Comparison of ENCODE assay signal across 27 mouse cellular contexts in the genomic region with DNA sequence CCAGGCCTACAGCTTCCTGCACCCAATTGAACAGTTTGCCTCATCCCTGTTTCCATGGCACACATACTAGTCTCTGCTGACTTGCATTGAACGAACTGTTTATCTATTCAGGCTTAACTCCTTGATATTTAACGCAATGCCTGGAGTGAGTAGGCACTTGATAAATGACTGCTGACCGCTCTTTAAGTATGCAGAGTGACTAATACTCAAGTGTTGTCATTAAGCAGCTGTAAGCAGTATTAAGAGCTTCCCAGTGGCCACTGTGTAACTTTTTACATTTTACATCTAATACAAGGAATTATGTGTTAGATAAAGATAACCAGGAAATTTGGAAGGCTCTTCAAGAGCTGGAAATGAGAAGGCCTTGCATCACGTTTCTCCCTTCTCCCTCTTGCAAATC. TPM values are rescaled to one million over a fixed set of nuclear protein-coding genes. Genes with fewer than 3 reads are reported as not detected.
DNase-seq lines count a peak whose midpoint lies in the region; ATAC-seq and TF ChIP-seq lines count a peak whose summit lies in the region.
"Had no signal": no experiment of that assay in that cellular context is flagged by ENCODE, and none has a peak within 500 bp of the region (broad histone marks: within the 10 kb centered on the region; RNA-seq: fewer than 3 reads in every experiment).

No protein-coding gene starts in this region.

- H3K4me1 ChIP-seq in lung, embryonic 16.5 days (replicated peaks; ENCODE audit: control insufficient read depth, insufficient read depth, low read length): peaks cover 12% of the 10 kb centered on the region; the same call in 1 of the 2 replicates

- WGBS in lung, embryonic 16.5 days: 13% methylated on average over 4 of the region's 4 CpGs

- no peaks in the 10 kb centered on the region for H3K36me3 ChIP-seq in lung, embryonic 16.5 days (ENCODE audit: control insufficient read depth, insufficient read depth, low read length)
- H3K36me3 ChIP-seq: forebrain, embryonic 10.5 days; G1E; heart, embryonic 12.5 days; heart, embryonic 15.5 days had no signal

- peak overlapping the region; percentile 23; the same call in 1 of the 2 replicates for H3K9ac ChIP-seq in lung, embryonic 16.5 days (ENCODE audit: low read length)
- H3K9ac ChIP-seq: forebrain, embryonic 13.5 days; heart, embryonic 12.5 days; heart, embryonic 15.5 days; hindbrain, embryonic 14.5 days had no signal

- H3K27me3 ChIP-seq in lung, embryonic 16.5 days (ENCODE audit: control insufficient read depth, insufficient read depth, low read depth, low read length): no peaks in the 10 kb centered on the region
- H3K27me3 ChIP-seq: CH12.LX; forebrain, embryonic 13.5 days; heart, embryonic 12.5 days; heart, embryonic 15.5 days had no signal

- H3K4me3 ChIP-seq in layer of hippocampus, adult 2 months: no peak overlapping the region
- H3K4me3 ChIP-seq in lung, embryonic 16.5 days (ENCODE audit: low read length): no peak overlapping the region
- H3K4me3 ChIP-seq: forebrain, embryonic 10.5 days; forebrain, embryonic 13.5 days; heart, embryonic 12.5 days; heart, embryonic 15.5 days had no signal

- no peak for TF ChIP-seq CTCF in layer of hippocampus, adult 2 months (conservative IDR thresholded peaks at IDR 0.05)

- H3K27ac ChIP-seq in layer of hippocampus, adult 2 months: peak overlapping the region; percentile 46; the same call in 1 of the 2 replicates
- 0 out of 2 replicates have a peak overlapping the region, but pooled peaks have one; percentile 9 for H3K27ac ChIP-seq in lung, embryonic 16.5 days (ENCODE audit: low read length)
- H3K27ac ChIP-seq: forebrain, embryonic 10.5 days; forebrain, embryonic 13.5 days; heart, embryonic 15.5 days; hindbrain, embryonic 14.5 days; hindbrain, postnatal 0 days had no signal

- ATAC-seq in lung, embryonic 16.5 days (ENCODE audit: low read depth): no peak
- ATAC-seq: forebrain, embryonic 13.5 days; forebrain, embryonic 16.5 days; hindbrain, postnatal 0 days; inflammation-experienced regulatory T-cells, adult 6 months had no signal

- DNase-seq in layer of hippocampus, adult 2 months (ENCODE audit: low spot score in 2 of 2): no peak
- no peak for DNase-seq in layer of hippocampus, postnatal 36 days
- no peak for DNase-seq in lung, postnatal 10 days
- DNase-seq in lung, postnatal 36 days: peak; percentile 44
- no peak for DNase-seq in c-Kit-positive CD71-positive TER-119-positive erythroid progenitor cells, embryonic 14.5 days (ENCODE audit: low spot score)
- DNase-seq: adrenal gland, adult 2 months; adrenal gland, postnatal 14 days; B cell, adult 2 months; cerebellum, adult 11-12 months; cerebellum, adult 8-10 months; cerebellum, postnatal 10 days; gastrocnemius, postnatal 10 days; gastrocnemius, postnatal 36 days; heart, postnatal 14 days; heart, postnatal 4 days had no signal

- no peak overlapping the region for H3K4me2 ChIP-seq in lung, embryonic 16.5 days (ENCODE audit: low read depth, low read length)
- H3K4me2 ChIP-seq: forebrain, embryonic 13.5 days; heart, embryonic 12.5 days; heart, embryonic 15.5 days; hindbrain, embryonic 14.5 days had no signal

- H3K9me3 ChIP-seq in lung, embryonic 16.5 days (ENCODE audit: control insufficient read depth, low read length): no peaks in the 10 kb centered on the region
- H3K9me3 ChIP-seq: forebrain, embryonic 10.5 days; forebrain, embryonic 13.5 days; G1E; heart, embryonic 12.5 days; heart, embryonic 15.5 days had no signal

RNA-seq across cellular contexts. Expression of a gene that starts 1.7 kb away (rescaled TPM):
- total RNA-seq in layer of hippocampus, adult 2 months (2021): 10 to 100 TPM; 76.7 to 80.3 TPM
- total RNA-seq in layer of hippocampus, postnatal 36 days (2021): 10 to 100 TPM; 63.6 to 72.9 TPM
- polyA plus RNA-seq in lung, embryonic 16.5 days (2015; fragmentation: Nextera tagmentation; extraction: Ambion mirVana): 24.1 and 24.9 TPM in 2 replicates

RNA-seq across cellular contexts. Expression of a gene that starts 4.2 kb away (rescaled TPM):
- 10 to 100 TPM; 25.5 to 25.7 TPM for total RNA-seq in layer of hippocampus, adult 2 months (2021)
- total RNA-seq in layer of hippocampus, postnatal 36 days (2021): 10 to 100 TPM; 26.2 to 31.1 TPM
- 4.5 and 4.9 TPM in 2 replicates for polyA plus RNA-seq in lung, embryonic 16.5 days (2015; fragmentation: Nextera tagmentation; extraction: Ambion mirVana)

RNA-seq across cellular contexts. Expression of a gene that starts 42.7 kb away (rescaled TPM):
- 10 to 100 TPM; 13.3 to 14.1 TPM for total RNA-seq in layer of hippocampus, adult 2 months (2021)
- 10 to 100 TPM; 12.0 to 12.4 TPM for total RNA-seq in layer of hippocampus, postnatal 36 days (2021)
- polyA plus RNA-seq in lung, embryonic 16.5 days (2015; fragmentation: Nextera tagmentation; extraction: Ambion mirVana): 0.50 TPM in 2 replicates
- total RNA-seq: G1E; gastrocnemius, adult 18-20 months; gastrocnemius, postnatal 36 days had no signal
- polyA plus RNA-seq: G1E had no signal
